Mouse (Mus musculus) limb, embryonic 15.5 days (tissue): ENCODE results near the gene Prrc2b. TPM values are rescaled to one million over a fixed set of nuclear protein-coding genes. Genes with fewer than 3 reads are reported as not detected.

Experiments used
- ATAC-seq: fragments of 200-750 bp; cut with Nextera tagmentation; 2 replicates; pipeline ENCODE4 v1.8.0; 2017; ENCODE audit warnings: low read depth, moderate TSS enrichment; ENCODE audit not compliant: insufficient number of reproducible peaks, low FRiP score, low TSS enrichment
- H3K27ac ChIP-seq: fragments of 300-500 bp; sonication (generic); 2 replicates; pipeline ENCODE4 v1.5.1; 2015; ENCODE audit warnings: moderate library complexity, mild to moderate bottlenecking, inconsistent platforms
- H3K27me3 ChIP-seq: fragments of 300-500 bp; sonication (generic); 2 replicates; pipeline ENCODE4 v1.6.1; 2015; ENCODE audit warnings: inconsistent platforms
- H3K36me3 ChIP-seq: fragments of 300-500 bp; sonication (generic); 2 replicates; pipeline ENCODE4 v1.6.1; 2015; ENCODE audit warnings: inconsistent platforms
- H3K4me1 ChIP-seq: fragments of 300-500 bp; sonication (generic); 2 replicates; pipeline ENCODE4 v1.6.1; 2015; ENCODE audit warnings: inconsistent platforms
- H3K4me2 ChIP-seq: fragments of 300-500 bp; sonication (generic); 2 replicates; pipeline ENCODE4 v1.6.1; 2015; ENCODE audit warnings: mild to moderate bottlenecking, inconsistent platforms
- H3K4me3 ChIP-seq: fragments of 300-500 bp; sonication (generic); 2 replicates; pipeline ENCODE4 v1.5.1; 2015; ENCODE audit warnings: mild to moderate bottlenecking, inconsistent platforms
- H3K9ac ChIP-seq: fragments of 300-500 bp; sonication (generic); 2 replicates; pipeline ENCODE4 v1.6.1; 2015; ENCODE audit warnings: inconsistent platforms
- H3K9me3 ChIP-seq: fragments of 300-500 bp; sonication (generic); 2 replicates; pipeline ENCODE4 v1.6.1; 2016; ENCODE audit warnings: inconsistent platforms
- WGBS: fragments of 180-500 bp; shearing (Covaris S2); methylation state at CpG from one replicate; pipeline ENCODE4 v1.1.7; 2015; 5-methylcytosine and 5-hydroxymethylcytosine counted together
- polyA plus RNA-seq: library from polyadenylated mRNA; unstranded; fragments of >200 nt; fragmentation: Nextera tagmentation; extraction: Ambion mirVana; gene quantifications from 2 replicates; pipeline ENCODE4 v1.2.1, GENCODE M21; 2015

The Prrc2b gene
- polyA plus RNA-seq, 1 experiment from 2014 or later, result 44.8 TPM

DNA sequence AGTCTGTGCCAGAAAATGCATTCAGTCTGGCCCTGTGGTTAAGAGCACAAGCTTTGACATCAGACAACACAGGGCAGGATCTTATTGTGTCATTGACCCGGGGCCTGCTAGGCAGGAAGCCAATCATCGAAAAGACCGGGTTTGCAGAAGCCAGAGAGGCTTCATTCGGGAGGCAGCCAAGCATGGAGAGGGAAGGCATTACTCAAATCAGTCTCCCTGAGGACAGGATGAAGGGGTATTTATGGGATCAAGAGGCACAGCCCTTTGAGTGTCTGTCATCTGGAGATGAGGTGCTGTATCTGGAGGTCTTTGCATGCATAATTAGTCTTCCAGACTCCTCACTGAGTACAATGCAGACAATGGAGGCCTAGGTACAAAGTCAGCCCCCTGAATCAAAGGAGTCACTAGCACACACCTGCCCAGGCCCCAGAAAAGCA lies 10.4 kb upstream of the Prrc2b start:
- 59% methylated on average over 4 of the region's 4 CpGs for WGBS
- no peak overlapping the region for H3K27ac ChIP-seq
- H3K27me3 ChIP-seq, result no peaks in the 10 kb centered on the region
- no peak for ATAC-seq
- no peaks in the 10 kb centered on the region for H3K36me3 ChIP-seq
- H3K4me1 ChIP-seq, result no peaks in the 10 kb centered on the region
- no peak overlapping the region for H3K9ac ChIP-seq
- no peaks in the 10 kb centered on the region for H3K9me3 ChIP-seq
- no peak overlapping the region for H3K4me3 ChIP-seq
- H3K4me2 ChIP-seq, result no peak overlapping the region

DNA sequence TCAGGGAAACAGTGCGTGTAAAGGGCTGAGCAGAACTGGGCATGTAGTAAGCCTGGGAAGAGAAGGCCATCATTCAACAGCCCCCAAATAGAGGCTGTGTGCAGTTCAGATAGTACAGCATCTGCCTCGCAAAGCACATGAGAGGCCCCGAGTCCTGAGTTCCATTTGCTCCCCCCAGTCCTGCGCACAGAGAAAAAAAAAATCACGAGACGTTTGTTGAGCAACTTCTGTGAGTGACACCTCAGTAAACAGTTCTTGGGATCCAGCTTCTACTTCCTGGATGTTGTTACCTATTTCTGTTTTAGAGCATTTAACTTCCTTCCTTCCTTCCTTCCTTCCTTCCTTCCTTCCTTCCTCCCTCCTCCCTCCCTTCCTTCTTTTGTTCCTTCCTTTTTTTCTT lies 9.3 kb upstream of the Prrc2b start:
- no peaks in the 10 kb centered on the region for H3K4me1 ChIP-seq
- no peaks in the 10 kb centered on the region for H3K9me3 ChIP-seq
- H3K27ac ChIP-seq, result no peak overlapping the region
- 76% methylated on average over 6 of the region's 6 CpGs for WGBS
- no peak overlapping the region for H3K4me3 ChIP-seq
- H3K4me2 ChIP-seq, result no peak overlapping the region
- H3K36me3 ChIP-seq, result no peaks in the 10 kb centered on the region
- no peaks in the 10 kb centered on the region for H3K27me3 ChIP-seq
- no peak for ATAC-seq
- H3K9ac ChIP-seq, result no peak overlapping the region

DNA sequence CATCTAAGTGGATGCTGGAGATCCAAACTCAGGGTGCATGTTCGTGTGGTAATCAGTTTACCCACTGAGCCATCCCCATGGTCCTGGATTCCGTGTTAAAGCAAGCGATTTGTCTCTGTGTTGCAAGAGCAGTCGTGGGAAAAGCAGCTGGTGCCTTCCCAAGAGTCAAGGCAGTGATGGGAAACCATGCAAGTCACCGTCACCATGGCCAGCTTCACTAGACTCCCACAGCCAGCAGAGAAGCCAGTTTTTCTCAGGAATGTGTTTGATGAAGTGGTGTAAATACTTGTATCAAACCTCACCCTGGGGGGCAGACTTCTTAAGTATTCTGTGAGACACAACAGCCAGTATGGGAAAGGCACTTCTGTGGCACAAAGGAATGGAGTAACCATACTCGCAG lies 8.5 kb upstream of the Prrc2b start:
- no peak overlapping the region for H3K4me3 ChIP-seq
- ATAC-seq, result no peak
- H3K4me2 ChIP-seq, result no peak overlapping the region
- no peak overlapping the region for H3K27ac ChIP-seq
- WGBS, result 59% methylated on average over 6 of the region's 6 CpGs
- no peaks in the 10 kb centered on the region for H3K36me3 ChIP-seq
- no peaks in the 10 kb centered on the region for H3K4me1 ChIP-seq
- no peaks in the 10 kb centered on the region for H3K27me3 ChIP-seq
- H3K9ac ChIP-seq, result no peak overlapping the region
- H3K9me3 ChIP-seq, result no peaks in the 10 kb centered on the region

DNA sequence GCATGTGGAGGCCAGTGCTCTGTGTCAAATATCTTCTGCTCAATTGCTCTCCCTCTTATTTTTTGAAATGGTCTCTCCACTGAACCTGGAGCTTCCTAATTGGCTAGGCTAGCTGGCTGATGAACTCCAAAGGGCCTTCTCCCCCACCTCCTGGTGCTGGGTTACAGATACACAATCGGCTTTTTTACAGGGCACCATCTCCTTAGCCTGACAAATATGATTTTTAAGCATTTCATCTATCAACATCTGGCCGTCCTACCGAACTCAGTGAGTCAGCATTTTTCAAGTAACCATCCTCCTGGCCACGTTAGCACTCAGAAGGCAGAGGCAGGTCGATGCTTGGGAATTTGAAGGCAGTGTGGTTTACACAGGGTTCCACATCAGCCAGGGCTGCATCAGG lies 6.2 kb upstream of the Prrc2b start:
- Histone ChIP-seq H3K9ac (no peak overlapping the region), H3K4me2 (no peak overlapping the region), H3K36me3 (no peaks in the 10 kb centered on the region), H3K4me3 (no peak overlapping the region), H3K27me3 (no peaks in the 10 kb centered on the region), H3K9me3 (no peaks in the 10 kb centered on the region), H3K4me1 (no peaks in the 10 kb centered on the region), H3K27ac (no peak overlapping the region)
- ATAC-seq, result no peak
- WGBS, result 85% methylated on average over 5 of the region's 5 CpGs

DNA sequence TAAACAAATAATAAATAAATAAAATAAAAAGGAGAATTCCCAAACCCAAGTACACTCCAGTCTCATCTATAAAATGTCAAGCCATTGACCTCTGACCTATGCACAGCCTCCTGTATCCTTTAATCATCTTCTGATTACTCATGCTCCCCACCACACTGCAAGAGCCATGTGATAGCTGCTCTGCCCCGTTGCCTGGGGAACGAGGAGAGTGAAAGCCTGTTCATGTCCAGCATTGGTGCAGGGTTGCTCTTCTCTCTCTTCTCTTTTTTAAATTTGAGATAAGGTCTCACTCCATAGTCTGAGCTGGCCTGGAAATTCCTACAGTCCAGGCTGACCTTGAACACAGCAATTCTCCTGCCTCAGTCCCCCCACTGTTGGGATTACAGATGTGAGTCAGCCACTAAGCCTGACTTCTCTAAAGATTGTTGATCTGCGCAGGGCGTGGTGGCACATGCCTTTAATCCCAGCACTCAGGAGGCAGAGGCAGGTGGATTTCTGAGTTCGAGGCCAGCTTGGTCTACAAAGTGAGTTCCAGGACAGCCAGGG lies 4.2 kb upstream of the Prrc2b start:
- Histone ChIP-seq H3K36me3 (no peaks in the 10 kb centered on the region), H3K27me3 (no peaks in the 10 kb centered on the region), H3K4me2 (no peak overlapping the region), H3K9ac (no peak overlapping the region), H3K4me1 (peaks cover 5% of the 10 kb centered on the region; the same call in 1 of the 2 replicates), H3K9me3 (no peaks in the 10 kb centered on the region), H3K27ac (no peak overlapping the region), H3K4me3 (no peak overlapping the region)
- ATAC-seq, result no peak
- 74% methylated on average over 5 of the region's 5 CpGs for WGBS

DNA sequence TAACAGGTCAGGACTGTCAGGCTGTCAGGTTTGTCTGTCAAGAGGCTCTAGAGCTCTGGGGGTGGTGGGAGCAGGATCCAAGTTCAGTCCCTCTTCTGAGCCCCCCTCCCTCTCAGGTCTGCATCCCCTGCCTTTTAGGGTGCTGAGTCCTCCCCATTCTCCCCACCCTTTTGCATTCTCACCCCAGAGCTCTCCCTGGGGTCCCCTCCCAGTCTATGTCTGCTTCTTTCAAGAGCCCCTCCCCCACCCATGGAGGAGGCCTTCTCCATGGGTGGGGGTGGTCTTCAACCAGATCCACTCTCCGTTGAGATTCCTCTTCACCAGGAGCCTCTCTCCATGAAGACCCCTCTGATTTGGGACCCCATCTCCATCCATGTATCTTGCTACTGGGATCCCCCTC lies 747 bp upstream of the Prrc2b start:
- peaks cover 35% of the 10 kb centered on the region for H3K4me1 ChIP-seq
- no peak for ATAC-seq
- H3K4me2 ChIP-seq, result peak overlapping the region; percentile 82
- H3K9me3 ChIP-seq, result no peaks in the 10 kb centered on the region
- H3K36me3 ChIP-seq, result no peaks in the 10 kb centered on the region
- peak overlapping the region; percentile 98 for H3K27ac ChIP-seq
- H3K27me3 ChIP-seq, result no peaks in the 10 kb centered on the region
- H3K9ac ChIP-seq, result no peak overlapping the region
- 21% methylated on average over 1 of the region's 1 CpGs for WGBS
- H3K4me3 ChIP-seq, result peak overlapping the region; percentile 79

DNA sequence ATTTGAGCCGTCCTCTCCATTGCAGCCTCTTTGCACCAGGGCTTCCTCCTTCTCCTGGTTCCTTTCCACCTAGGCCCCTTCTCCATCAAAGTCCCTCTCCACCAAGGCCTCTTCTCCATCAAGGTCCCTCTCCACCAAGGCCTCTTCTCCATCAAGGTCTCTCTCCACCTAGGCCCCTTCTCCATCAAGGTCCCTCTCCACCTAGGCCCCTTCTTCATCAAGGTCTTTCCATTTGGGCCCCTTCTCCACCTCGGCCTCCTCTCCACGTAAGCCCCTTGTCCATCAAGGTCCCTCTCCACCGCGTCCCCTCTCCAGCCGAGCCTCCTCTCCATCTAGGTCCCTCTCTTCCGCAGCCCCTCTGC lies 339 bp upstream of the Prrc2b start:
- Histone ChIP-seq H3K27me3 (no peaks in the 10 kb centered on the region), H3K4me1 (peaks cover 39% of the 10 kb centered on the region), H3K36me3 (no peaks in the 10 kb centered on the region), H3K4me2 (peak overlapping the region; percentile 82), H3K27ac (peak overlapping the region; percentile 98), H3K4me3 (peak overlapping the region; percentile 79), H3K9me3 (no peaks in the 10 kb centered on the region), H3K9ac (peak overlapping the region; percentile 98; the same call in 1 of the 2 replicates)
- ATAC-seq, result no peak
- 5% methylated on average over 7 of the region's 7 CpGs for WGBS

DNA sequence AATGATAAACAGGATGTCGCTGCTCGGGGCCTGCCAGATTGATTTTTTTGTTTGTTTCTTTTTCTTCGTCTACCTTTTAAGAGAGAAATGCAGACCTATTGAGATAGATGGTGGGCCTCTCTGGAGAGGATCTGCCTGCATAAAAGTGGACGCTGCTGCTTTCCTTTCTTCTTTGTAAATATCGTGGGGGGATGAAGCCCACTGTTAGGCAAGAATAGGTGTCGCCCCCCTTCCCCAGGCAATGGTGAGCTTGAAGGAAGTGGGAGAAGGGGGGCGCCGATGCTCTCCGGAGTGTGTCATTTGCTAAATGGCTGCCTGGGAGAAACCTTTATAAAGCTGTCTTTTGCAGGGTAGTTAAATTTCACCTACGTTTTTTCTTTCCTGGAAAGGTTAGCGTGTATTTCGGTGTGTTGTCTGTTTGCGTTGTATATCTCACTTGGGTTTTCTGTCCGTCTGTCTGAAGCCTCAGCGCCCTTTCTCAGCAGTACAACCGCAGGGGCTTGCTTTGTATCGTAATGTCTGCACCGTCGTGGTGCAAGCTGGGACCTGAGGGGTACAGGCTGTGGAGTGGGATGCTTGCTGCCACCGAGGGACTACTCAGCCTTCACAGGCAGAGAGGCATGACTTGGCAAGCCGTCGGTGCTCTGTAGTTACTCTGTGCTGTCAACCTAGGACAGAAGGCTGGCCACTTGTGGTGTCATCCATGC lies 931 bp downstream of the Prrc2b start:
- 0% methylated on average over 22 of the region's 22 CpGs for WGBS
- peak overlapping the region; percentile 98 for H3K9ac ChIP-seq
- peak overlapping the region; percentile 98 for H3K27ac ChIP-seq
- peak overlapping the region; percentile 79 for H3K4me3 ChIP-seq
- H3K36me3 ChIP-seq, result no peaks in the 10 kb centered on the region
- peaks cover 52% of the 10 kb centered on the region for H3K4me1 ChIP-seq
- H3K27me3 ChIP-seq, result no peaks in the 10 kb centered on the region
- no peak for ATAC-seq
- peak overlapping the region; percentile 82 for H3K4me2 ChIP-seq
- no peaks in the 10 kb centered on the region for H3K9me3 ChIP-seq

DNA sequence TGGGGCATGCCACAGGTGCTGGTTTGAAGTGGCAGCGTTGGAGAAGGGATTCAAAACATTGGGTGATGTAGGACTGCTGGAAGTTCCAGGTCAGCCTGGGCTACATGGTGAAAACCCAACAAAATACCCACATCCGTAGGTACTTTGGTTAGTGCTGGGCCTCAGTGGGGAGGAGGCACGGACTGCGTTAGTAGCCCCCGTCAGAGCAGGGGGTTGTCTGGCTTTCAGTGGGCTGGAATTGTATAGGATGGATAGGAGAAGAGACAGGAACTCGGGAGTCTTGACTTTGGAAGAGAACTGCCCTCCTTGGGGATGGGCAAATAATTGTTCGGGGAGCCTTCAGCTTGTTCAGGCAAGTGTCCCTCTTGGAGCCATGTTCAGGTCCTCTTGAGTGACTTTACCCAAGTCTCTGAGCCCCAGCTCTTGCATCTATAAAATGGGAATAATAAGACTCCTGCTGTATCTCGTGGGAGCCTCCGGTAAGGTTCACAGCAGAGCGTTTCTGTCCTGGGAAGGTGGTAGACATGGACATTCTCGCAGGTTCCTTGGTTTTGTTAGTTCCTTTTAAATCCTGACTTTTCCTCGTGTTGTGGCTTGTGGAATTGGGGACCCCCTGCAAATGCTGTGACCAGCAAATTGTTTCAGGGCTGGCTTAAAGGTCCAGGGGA lies 1.6 kb downstream of the Prrc2b start:
- ATAC-seq, result no peak
- Histone ChIP-seq H3K27ac (peak overlapping the region; percentile 98), H3K27me3 (no peaks in the 10 kb centered on the region), H3K4me2 (peak overlapping the region; percentile 82), H3K4me3 (peak overlapping the region; percentile 79), H3K9ac (peak overlapping the region; percentile 98), H3K36me3 (no peaks in the 10 kb centered on the region), H3K4me1 (peaks cover 59% of the 10 kb centered on the region), H3K9me3 (no peaks in the 10 kb centered on the region)
- WGBS, result 12% methylated on average over 12 of the region's 12 CpGs

DNA sequence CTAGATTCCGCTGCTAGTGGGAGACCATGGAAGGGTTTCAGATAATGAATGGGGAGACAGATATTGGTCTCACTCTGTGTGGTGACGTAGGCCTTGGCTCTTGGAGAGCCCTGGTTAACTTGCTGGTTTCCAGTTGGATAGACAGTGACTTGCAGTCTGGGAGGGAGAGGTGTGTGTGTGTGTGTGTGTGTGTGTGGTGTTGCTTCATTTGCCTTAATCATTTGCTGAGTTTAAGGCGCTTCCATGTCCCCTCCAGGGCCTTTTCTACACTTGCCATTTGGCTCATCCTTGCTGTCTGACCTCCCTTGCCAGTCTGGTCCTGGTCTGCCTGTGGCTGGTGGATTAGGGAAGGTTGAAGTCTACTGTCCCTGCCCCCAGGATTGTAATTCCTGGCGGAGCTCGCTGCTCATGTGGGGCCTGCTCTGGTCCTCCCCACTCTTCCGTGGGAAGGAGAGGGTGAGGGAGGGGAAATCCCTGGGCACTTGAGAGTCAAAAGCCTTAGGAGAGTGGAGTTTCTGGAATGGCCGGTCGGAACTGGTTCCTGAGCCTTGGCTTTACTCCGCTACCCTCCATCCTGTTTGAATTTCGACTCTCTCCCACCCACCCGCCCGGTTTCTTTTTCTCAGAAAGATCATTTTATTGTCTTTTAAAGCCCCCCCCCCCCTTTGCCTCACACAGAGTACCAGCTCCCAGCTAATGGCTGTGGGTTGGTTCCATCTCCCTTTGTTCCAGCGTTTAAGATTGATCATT lies 2.3 kb downstream of the Prrc2b start:
- Histone ChIP-seq H3K27me3 (no peaks in the 10 kb centered on the region), H3K4me1 (peaks cover 63% of the 10 kb centered on the region), H3K9ac (peak overlapping the region; percentile 98; the same call in 1 of the 2 replicates), H3K27ac (peak overlapping the region; percentile 82), H3K4me2 (peak overlapping the region; percentile 82), H3K9me3 (no peaks in the 10 kb centered on the region), H3K36me3 (no peaks in the 10 kb centered on the region), H3K4me3 (peak overlapping the region; percentile 79)
- 5% methylated on average over 13 of the region's 13 CpGs for whole genome bisulfite sequencing
- ATAC-seq, result no peak

DNA sequence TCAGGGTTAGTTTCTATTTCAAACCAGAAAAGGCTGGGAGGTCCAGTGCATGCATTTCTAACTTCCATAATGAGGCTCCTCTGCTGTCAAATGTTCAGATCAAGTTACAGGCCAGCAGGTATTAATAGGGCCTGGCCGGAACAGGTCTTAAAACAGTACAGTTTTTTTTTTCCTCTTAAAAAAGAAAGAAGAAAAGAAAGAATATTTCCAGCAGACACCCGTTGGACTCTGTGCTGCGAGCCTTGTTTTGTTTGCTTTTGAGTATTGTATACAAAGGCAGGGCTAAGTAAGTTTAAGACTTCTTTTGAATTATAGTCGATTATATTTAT lies 2.9 kb downstream of the Prrc2b start:
- Histone ChIP-seq H3K9me3 (no peaks in the 10 kb centered on the region), H3K4me1 (peaks cover 66% of the 10 kb centered on the region), H3K4me3 (peak overlapping the region; percentile 79), H3K4me2 (peak overlapping the region; percentile 82), H3K27ac (peak overlapping the region; percentile 82), H3K9ac (0 out of 2 replicates have a peak overlapping the region, but pooled peaks have one; percentile 3), H3K27me3 (no peaks in the 10 kb centered on the region), H3K36me3 (no peaks in the 10 kb centered on the region)
- ATAC-seq, result no peak
- 14% methylated on average over 4 of the region's 4 CpGs for WGBS
